Mouse (Mus musculus): ENCODE data around the gene Fkbp10. TPM values are rescaled to one million over a fixed set of nuclear protein-coding genes. Genes with fewer than 3 reads are reported as not detected.
A peak's percentile ranks its signal among the peaks of the same experiment; 100 is the strongest.

The Fkbp10 gene
- polyA plus RNA-seq, 1 experiment from 2014 or later, result 20.1 TPM

DNA sequence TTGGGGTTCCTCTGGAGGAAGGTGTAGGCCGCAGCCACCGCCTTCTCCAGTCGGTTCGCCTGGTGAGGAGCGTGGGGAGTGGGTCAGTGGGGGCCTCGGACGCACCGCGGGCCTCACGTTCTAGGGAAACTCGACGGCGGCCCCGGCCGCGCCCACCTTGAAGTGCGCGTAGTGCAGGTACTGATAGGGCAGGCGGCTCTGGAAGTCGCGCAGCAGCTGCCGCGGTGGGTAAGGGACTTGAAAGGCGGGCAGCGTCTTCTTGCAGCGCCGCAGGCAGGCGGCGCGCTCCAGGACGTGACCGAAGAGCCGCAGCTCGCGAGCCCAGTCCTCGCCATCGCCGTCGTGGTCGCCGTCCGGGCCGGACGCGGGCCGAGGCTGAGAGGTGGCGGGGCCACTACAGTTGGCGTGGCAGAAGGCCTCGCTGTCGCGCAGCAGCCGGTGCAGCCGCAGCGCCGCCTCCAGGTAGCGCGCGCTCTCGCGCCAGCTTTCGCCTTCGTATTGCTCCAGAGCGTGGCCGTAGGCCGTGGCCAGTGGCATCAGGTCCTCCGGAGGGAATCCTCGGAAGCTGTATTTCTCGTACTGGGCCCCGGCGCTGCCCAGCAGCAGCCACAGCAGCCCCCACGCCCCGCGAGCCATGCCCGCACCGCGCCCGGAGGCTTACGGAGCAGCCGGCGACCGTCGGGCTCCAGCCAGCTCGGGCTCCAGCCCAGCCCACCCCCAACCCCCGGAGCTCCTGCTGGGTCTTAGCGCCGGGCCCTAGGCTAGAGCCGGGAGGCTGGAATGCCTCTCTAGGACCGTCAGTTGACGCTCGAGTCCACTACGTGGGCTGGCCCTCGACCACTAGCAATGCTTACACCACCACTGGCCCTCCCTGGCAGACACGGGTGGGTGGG lies 1.2 kb upstream of the Fkbp10 start, which contains the start of gene P3h4:
Gene P3h4 (minus strand): TSS at position 816 of the 893 bp plus-strand sequence.
- Histone ChIP-seq H3K27ac (replicated peaks; ENCODE audit: low read depth, low read length) (peak within 1 kb of the TSS; percentile 67), H3K9me3 (ENCODE audit: control insufficient read depth, low read length) (no peaks in the 10 kb centered on the region), H3K4me3 (replicated peaks; ENCODE audit: low read depth, low read length) (peak within 1 kb of the TSS; percentile 60), H3K36me3 (ENCODE audit: control insufficient read depth, insufficient read depth, low read length) (0 out of 2 replicates have a peak, but pooled peaks cover 3% of the 10 kb centered on the region), H3K4me2 (ENCODE audit: low read length) (peak within 1 kb of the TSS; percentile 62), H3K4me1 (ENCODE audit: control insufficient read depth, insufficient read depth, low read length) (peaks cover 10% of the 10 kb centered on the region), H3K9ac (replicated peaks; ENCODE audit: low read length) (peak within 1 kb of the TSS; percentile 68), H3K27me3 (ENCODE audit: control insufficient read depth, insufficient read depth, low read length) (peaks cover 19% of the 10 kb centered on the region)
- DNase-seq, result peak; percentile 88
- peak; percentile 82 for ATAC-seq (ENCODE audit: low FRiP score, low TSS enrichment)
- 2% methylated on average over 93 of the region's 93 CpGs for WGBS

DNA sequence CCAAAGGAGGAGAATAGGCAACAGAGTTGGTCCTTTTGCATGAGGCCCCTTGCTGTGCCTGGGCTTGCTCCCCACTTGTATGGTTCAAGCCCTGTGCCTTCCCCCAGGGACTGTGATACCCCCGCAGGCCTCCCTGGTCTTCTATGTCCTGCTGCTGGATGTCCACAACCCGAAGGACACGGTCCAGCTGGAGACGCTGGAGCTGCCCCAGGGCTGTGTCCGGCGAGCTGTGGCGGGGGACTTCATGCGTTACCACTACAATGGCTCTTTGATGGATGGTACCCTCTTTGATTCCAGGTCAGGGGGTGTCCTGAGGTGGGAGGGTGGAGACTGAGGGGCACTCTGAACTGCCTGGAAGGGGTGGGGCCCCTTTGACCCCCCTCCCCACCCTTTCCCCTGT lies 6.0 kb downstream of the Fkbp10 start:
- ATAC-seq (ENCODE audit: low FRiP score, low TSS enrichment) (no peak), DNase-seq (no peak)
- Histone ChIP-seq H3K36me3 (ENCODE audit: control insufficient read depth, insufficient read depth, low read length) (no peaks in the 10 kb centered on the region), H3K27ac (replicated peaks; ENCODE audit: low read depth, low read length) (no peak overlapping the region), H3K4me2 (ENCODE audit: low read length) (no peak overlapping the region), H3K4me1 (ENCODE audit: control insufficient read depth, insufficient read depth, low read length) (no peaks in the 10 kb centered on the region), H3K27me3 (ENCODE audit: control insufficient read depth, insufficient read depth, low read length) (no peaks in the 10 kb centered on the region), H3K9me3 (ENCODE audit: control insufficient read depth, low read length) (no peaks in the 10 kb centered on the region), H3K9ac (replicated peaks; ENCODE audit: low read length) (no peak overlapping the region), H3K4me3 (replicated peaks; ENCODE audit: low read depth, low read length) (no peak overlapping the region)
- 36% methylated on average over 8 of the region's 8 CpGs for WGBS

DNA sequence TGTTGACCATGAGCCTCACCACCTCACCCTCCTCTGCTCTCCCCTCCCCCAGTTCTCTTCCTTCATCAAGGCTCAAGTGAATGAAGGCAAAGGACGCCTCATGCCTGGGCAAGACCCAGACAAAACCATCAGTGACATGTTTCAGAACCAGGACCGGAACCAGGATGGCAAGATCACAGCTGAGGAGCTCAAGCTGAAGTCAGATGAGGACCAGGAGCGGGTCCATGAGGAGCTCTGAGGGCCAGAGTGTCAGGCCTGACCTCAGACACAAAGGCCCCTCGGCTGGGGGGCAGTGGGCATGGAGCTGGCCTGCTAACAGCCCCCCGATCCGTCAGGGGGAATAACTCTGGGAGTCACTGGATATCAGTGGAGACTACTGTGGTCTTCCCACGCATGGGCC lies 8.3 kb downstream of the Fkbp10 start:
- DNase-seq (no peak), ATAC-seq (ENCODE audit: low FRiP score, low TSS enrichment) (no peak)
- Histone ChIP-seq H3K27me3 (ENCODE audit: control insufficient read depth, insufficient read depth, low read length) (no peaks in the 10 kb centered on the region), H3K4me2 (ENCODE audit: low read length) (no peak overlapping the region), H3K27ac (replicated peaks; ENCODE audit: low read depth, low read length) (no peak overlapping the region), H3K9ac (replicated peaks; ENCODE audit: low read length) (no peak overlapping the region), H3K4me3 (replicated peaks; ENCODE audit: low read depth, low read length) (no peak overlapping the region), H3K4me1 (ENCODE audit: control insufficient read depth, insufficient read depth, low read length) (no peaks in the 10 kb centered on the region), H3K9me3 (ENCODE audit: control insufficient read depth, low read length) (no peaks in the 10 kb centered on the region), H3K36me3 (ENCODE audit: control insufficient read depth, insufficient read depth, low read length) (no peaks in the 10 kb centered on the region)
- 87% methylated on average over 7 of the region's 7 CpGs for WGBS

DNA sequence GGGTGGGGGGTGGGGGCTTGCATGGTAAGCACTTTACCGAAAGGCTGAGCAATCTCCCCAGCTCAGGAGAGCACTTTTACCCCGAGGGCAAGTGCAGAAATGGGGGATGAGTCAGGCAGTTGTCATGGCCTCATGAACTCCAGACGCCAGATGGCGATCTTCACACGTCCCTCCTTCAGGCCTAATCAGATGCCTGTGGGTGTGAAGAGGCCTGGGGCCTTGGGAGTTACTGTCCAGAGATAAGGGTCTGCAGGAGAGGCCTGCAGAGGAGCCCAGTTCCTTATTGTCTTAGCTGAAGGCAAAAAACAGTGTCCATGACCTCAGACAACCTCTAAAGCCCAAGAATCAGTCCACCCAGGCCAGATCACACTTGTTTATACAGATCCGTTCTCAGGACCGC lies 10.4 kb downstream of the Fkbp10 start:
- Histone ChIP-seq H3K9me3 (ENCODE audit: control insufficient read depth, low read length) (no peaks in the 10 kb centered on the region), H3K4me1 (ENCODE audit: control insufficient read depth, insufficient read depth, low read length) (no peaks in the 10 kb centered on the region), H3K9ac (replicated peaks; ENCODE audit: low read length) (no peak overlapping the region; the same call in 1 of the 2 replicates), H3K4me2 (ENCODE audit: low read length) (no peak overlapping the region), H3K4me3 (replicated peaks; ENCODE audit: low read depth, low read length) (no peak overlapping the region), H3K36me3 (ENCODE audit: control insufficient read depth, insufficient read depth, low read length) (peaks cover 19% of the 10 kb centered on the region), H3K27me3 (ENCODE audit: control insufficient read depth, insufficient read depth, low read length) (no peaks in the 10 kb centered on the region), H3K27ac (replicated peaks; ENCODE audit: low read depth, low read length) (no peak overlapping the region)
- ATAC-seq (ENCODE audit: low FRiP score, low TSS enrichment) (no peak), DNase-seq (peak; percentile 72)
- 34% methylated on average over 7 of the region's 7 CpGs for WGBS

DNA sequence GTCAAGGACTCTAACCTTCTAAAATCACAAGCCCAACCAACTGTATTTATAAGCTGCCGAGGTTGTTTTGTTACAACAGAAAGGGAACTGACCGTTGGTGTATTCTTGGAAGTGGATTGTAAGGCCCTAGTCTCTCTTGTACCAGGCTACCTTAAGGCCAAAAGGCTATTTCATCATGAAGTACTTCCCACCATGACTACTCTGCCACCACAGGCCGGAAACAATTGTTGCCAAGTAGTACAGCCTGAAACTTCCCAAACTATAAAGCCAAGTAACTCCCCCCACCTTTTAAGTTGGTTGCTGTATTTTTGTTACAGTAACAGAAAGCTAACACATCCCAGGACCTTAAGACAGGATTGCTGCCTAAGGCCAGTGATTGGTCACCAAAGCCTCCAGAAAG lies 11.3 kb downstream of the Fkbp10 start:
- H3K27me3 ChIP-seq (ENCODE audit: control insufficient read depth, insufficient read depth, low read length), result no peaks in the 10 kb centered on the region
- peaks cover 22% of the 10 kb centered on the region for H3K36me3 ChIP-seq (ENCODE audit: control insufficient read depth, insufficient read depth, low read length)
- DNase-seq, result no peak
- 90% methylated on average over 3 of the region's 3 CpGs for WGBS
- ATAC-seq (ENCODE audit: low FRiP score, low TSS enrichment), result no peak
- H3K4me2 ChIP-seq (ENCODE audit: low read length), result no peak overlapping the region
- H3K9me3 ChIP-seq (ENCODE audit: control insufficient read depth, low read length), result no peaks in the 10 kb centered on the region
- H3K27ac ChIP-seq (replicated peaks; ENCODE audit: low read depth, low read length), result no peak overlapping the region
- H3K4me3 ChIP-seq (replicated peaks; ENCODE audit: low read depth, low read length), result no peak overlapping the region
- H3K4me1 ChIP-seq (ENCODE audit: control insufficient read depth, insufficient read depth, low read length), result no peaks in the 10 kb centered on the region
- H3K9ac ChIP-seq (replicated peaks; ENCODE audit: low read length), result no peak overlapping the region

DNA sequence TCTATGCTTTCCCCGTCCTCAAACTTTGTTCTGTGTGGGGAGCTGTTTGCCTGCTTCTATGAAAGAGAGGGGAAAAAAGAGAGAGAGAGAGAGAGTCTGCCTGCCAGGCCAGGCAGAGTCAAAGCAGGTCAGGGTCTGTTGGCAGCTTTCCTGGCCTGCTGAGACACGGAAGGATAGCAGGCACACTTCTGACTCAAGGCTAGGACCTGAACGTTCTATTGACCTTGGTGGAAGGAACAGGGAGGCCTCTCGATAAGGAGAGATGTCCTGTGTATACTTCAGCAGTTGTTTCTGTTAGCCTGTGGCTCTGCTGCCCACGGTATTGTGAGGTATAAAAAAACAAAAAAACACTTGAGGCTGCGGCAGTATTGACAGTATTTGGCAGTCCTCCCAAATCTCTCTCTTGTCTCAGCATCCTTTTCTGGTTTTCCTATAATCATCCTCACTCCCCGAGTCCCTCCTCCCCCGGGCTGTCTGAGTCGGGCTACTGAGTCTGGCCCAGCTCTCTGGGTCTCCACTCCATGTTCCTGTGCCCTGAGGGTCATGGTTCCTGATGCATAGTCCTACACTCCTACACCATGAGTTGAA lies 13.2 kb downstream of the Fkbp10 start:
- Histone ChIP-seq H3K27me3 (ENCODE audit: control insufficient read depth, insufficient read depth, low read length) (no peaks in the 10 kb centered on the region), H3K4me2 (ENCODE audit: low read length) (no peak overlapping the region), H3K27ac (replicated peaks; ENCODE audit: low read depth, low read length) (0 out of 2 replicates have a peak overlapping the region, but pooled peaks have one; percentile 9), H3K9ac (replicated peaks; ENCODE audit: low read length) (no peak overlapping the region), H3K9me3 (ENCODE audit: control insufficient read depth, low read length) (no peaks in the 10 kb centered on the region), H3K36me3 (ENCODE audit: control insufficient read depth, insufficient read depth, low read length) (peaks cover 32% of the 10 kb centered on the region), H3K4me3 (replicated peaks; ENCODE audit: low read depth, low read length) (no peak overlapping the region), H3K4me1 (ENCODE audit: control insufficient read depth, insufficient read depth, low read length) (no peaks in the 10 kb centered on the region)
- ATAC-seq (ENCODE audit: low FRiP score, low TSS enrichment) (no peak), DNase-seq (peak; percentile 27)
- WGBS, result 78% methylated on average over 9 of the region's 9 CpGs

DNA sequence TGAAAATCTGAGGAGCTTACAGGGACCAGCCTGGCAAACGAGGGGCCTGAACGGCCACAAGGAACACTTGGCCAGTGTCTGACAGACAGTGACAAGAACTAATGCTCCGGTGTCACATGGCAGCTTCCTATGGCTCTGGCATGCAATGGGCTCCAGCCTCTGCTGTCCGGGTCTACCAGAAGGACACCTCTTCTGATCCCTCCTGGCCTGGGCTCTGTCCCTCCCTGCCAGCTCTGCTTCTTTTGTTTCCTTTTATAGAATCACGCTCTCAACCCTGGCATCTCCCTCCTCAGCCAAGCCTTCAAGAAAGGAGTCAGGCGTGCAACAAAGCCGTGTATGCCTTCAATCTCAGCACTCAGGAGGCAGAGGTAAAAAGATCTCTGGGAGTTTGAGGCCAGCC lies 14.6 kb downstream of the Fkbp10 start:
- no peaks in the 10 kb centered on the region for H3K9me3 ChIP-seq (ENCODE audit: control insufficient read depth, low read length)
- DNase-seq (no peak), ATAC-seq (ENCODE audit: low FRiP score, low TSS enrichment) (no peak)
- peaks cover 38% of the 10 kb centered on the region for H3K36me3 ChIP-seq (ENCODE audit: control insufficient read depth, insufficient read depth, low read length)
- H3K4me1 ChIP-seq (ENCODE audit: control insufficient read depth, insufficient read depth, low read length), result no peaks in the 10 kb centered on the region
- WGBS, result 84% methylated on average over 7 of the region's 7 CpGs
- no peak overlapping the region for H3K9ac ChIP-seq (replicated peaks; ENCODE audit: low read length)
- no peak overlapping the region for H3K27ac ChIP-seq (replicated peaks; ENCODE audit: low read depth, low read length)
- H3K4me2 ChIP-seq (ENCODE audit: low read length), result no peak overlapping the region
- H3K4me3 ChIP-seq (replicated peaks; ENCODE audit: low read depth, low read length), result no peak overlapping the region
- H3K27me3 ChIP-seq (ENCODE audit: control insufficient read depth, insufficient read depth, low read length), result no peaks in the 10 kb centered on the region

DNA sequence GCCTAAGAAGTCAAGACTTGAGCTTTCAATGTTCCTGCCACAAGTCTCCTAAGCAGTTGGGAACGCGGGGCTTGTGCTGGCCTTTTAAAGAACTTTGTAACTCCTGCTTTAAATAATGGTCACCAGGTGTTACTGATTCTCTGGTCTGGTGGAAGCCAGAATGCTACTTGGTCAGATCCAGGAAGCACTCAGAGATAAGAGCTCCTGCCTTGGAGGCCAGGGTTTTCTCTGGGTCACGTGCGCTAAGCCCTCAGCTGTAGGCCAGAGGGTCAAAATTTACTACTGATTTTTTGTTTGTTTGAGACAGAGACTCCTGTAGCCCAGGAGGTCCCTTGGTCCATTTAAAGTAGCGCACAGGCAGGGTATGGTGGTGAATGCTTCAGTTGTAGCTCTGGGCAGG lies 16.5 kb downstream of the Fkbp10 start:
- DNase-seq (no peak), ATAC-seq (ENCODE audit: low FRiP score, low TSS enrichment) (no peak)
- H3K4me2 ChIP-seq (ENCODE audit: low read length), result no peak overlapping the region
- H3K9me3 ChIP-seq (ENCODE audit: control insufficient read depth, low read length), result no peaks in the 10 kb centered on the region
- no peak overlapping the region for H3K9ac ChIP-seq (replicated peaks; ENCODE audit: low read length)
- H3K27me3 ChIP-seq (ENCODE audit: control insufficient read depth, insufficient read depth, low read length), result no peaks in the 10 kb centered on the region
- 97% methylated on average over 5 of the region's 5 CpGs for WGBS
- peaks cover 56% of the 10 kb centered on the region for H3K36me3 ChIP-seq (ENCODE audit: control insufficient read depth, insufficient read depth, low read length)
- no peak overlapping the region for H3K27ac ChIP-seq (replicated peaks; ENCODE audit: low read depth, low read length)
- no peak overlapping the region for H3K4me3 ChIP-seq (replicated peaks; ENCODE audit: low read depth, low read length)
- H3K4me1 ChIP-seq (ENCODE audit: control insufficient read depth, insufficient read depth, low read length), result no peaks in the 10 kb centered on the region
